Mouse (Mus musculus): ENCODE measurements around the gene Olfr651. TPM values are rescaled to one million over a fixed set of nuclear protein-coding genes. Genes with fewer than 3 reads are reported as not detected.

Gene Olfr651
- not detected for polyA plus RNA-seq (2017; shearing (Covaris generic))

DNA sequence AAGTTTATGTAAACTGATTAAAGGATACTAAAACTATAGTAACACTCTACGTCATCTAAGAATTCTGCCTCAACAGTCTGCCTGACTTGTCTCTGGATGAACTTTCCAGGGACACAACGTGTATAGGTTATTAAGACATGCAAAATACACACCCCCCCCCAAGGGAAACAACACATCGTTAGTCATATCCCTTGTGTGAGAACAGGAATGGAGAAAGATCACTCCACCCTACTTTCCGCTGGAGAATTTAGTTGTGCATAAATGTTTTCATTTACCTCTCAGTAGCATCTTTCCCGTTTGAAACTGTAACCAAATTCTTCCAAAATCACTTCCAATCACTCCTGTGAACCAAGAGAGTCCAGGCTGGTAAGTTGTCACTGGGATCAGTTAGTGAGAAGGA, at the start of gene Olfr651:
Gene Olfr651 (plus strand): TSS at position 301 of the 400 bp plus-strand sequence.

DNA sequence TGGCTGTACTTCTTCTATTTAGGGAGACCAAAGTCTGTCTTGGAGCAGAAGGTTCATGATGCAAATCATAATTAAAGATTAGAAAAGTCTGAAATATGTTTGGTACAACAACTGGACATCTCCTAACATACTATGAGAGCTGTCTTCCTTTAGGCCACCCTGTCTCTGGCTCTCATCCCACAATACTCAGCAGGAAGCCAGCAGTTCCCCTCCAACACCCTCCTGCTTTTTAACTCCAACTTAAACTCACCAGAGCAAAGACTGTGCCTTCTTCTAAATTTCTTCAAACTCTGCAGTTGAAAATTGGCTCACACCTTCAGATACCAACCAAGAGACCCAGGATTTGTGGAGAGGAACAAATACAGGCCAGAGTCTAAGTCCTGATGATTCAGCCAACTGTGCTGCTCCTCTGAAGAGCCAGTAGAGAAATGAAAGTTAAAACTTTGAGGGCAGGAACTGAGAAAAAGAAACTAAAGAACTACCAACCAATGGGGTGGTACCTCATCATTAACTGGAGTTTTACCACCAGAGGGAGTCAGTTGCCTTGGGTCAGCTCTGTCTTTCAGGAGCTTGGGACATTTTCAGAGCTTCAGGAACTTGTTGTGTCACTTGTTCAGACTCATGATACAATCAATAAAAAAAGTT, 42.4 kb upstream of the Olfr651 start, which contains the start of gene Trim30d:
Gene Trim30d (minus strand): TSS at position 429 of the 645 bp plus-strand sequence.

DNA sequence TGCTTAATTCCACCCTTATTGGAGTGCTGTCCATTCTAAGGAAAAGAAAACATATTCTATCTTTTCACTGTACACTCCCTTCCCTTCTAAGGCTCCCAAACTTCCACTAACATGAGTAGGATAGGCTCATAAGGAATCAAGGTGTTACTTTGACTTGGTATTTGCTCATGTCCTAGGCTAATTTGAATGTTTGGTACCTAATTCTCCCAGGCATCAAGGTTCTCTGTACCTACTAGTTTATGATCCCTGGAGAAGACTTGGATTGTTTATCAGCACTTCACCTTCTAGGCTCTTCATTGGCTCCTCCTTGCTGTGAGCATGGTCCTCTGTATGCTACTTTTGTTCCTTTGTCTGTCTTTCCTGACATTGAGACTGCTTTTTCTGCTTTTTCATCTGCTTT, 10.7 kb downstream of the Olfr651 start, which contains the start of gene Olfr652:
Gene Olfr652 (plus strand): TSS at position 301 of the 400 bp plus-strand sequence.

DNA sequence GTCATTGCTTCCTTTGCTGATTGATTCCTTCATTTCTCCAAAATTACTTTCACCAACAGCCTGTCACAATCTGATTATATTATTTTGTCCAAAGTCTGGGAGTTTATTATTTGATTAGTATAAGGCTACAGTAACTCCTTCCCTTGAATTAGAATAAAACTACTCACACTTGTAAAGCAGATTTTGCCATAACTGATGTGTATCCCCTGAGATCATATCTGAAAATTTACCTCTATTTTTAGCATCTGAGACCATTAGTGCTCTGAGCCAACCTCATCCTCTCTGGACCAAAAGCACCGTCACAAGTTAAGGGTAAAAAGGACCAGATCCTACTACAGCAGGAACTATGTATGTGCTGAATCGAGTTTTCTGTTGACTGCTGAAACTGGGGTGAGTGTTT, 27.1 kb downstream of the Olfr651 start, which contains the start of gene Olfr653:
Gene Olfr653 (plus strand): TSS at position 301 of the 400 bp plus-strand sequence.

DNA sequence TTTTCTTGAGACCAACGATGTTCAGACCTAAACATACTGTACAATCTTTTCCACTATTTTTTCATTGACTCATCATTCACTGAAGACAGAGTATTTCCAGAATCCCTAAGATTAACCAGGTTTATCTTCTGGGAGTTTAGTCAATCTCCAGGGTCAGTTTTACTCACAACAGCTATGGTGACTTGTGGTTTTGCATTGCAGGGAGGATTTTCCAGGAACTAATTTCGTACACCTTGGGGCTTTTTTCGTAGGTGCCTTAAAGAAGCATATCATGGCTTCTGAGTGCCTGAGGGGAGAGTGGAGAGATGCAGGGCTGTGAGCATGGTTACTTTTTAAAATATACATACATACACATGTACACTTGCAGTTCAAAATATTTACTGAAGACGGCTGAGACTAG, 36.8 kb downstream of the Olfr651 start, which contains the start of gene Olfr654:
Gene Olfr654 (plus strand): TSS at position 301 of the 400 bp plus-strand sequence.

DNA sequence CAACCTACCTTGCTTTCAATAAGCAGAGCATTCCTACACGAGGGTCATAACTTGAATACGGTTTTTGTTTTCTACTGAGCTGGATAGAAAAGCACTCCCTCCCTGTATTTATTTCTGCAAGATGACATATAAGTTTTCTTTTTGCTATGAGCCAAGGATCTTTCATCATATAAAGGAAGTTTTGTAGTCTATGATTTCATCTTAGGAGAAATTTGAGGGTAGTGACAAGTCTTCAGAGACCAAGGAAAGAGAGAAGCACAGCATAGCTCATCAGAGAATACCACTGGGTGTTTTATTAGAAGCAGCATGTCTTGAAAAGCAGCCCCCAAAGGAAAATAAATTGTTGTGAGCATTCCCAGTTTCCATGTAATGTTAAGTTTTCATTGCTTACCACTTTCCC, 51.7 kb downstream of the Olfr651 start, which contains the start of gene Olfr655:
Gene Olfr655 (minus strand): TSS at position 101 of the 400 bp plus-strand sequence.

Other genes starting within 250 kb of the Olfr651 start
- 143 TPM for gene Trim12a, start 234.7 kb upstream of the Olfr651 start, polyA plus RNA-seq (2017; shearing (Covaris generic))
- 1.1 TPM for gene Trim34b, start 220.7 kb upstream of the Olfr651 start, polyA plus RNA-seq (2017; shearing (Covaris generic))
- 27.4 TPM for gene Trim12c, start 196.8 kb upstream of the Olfr651 start, polyA plus RNA-seq (2017; shearing (Covaris generic))
- 1.3 TPM for gene Trim30b, start 180.2 kb upstream of the Olfr651 start, polyA plus RNA-seq (2017; shearing (Covaris generic))
- 2.7 TPM for gene Trim30c, start 149.3 kb upstream of the Olfr651 start, polyA plus RNA-seq (2017; shearing (Covaris generic))
- 76.5 TPM for gene Trim30a, start 84.9 kb upstream of the Olfr651 start, polyA plus RNA-seq (2017; shearing (Covaris generic))
- gene Trim30d, start 42.3 kb upstream of the Olfr651 start, polyA plus RNA-seq (2017; shearing (Covaris generic)), result 30.9 TPM
- not detected for gene Olfr652, start 10.8 kb downstream of the Olfr651 start, polyA plus RNA-seq (2017; shearing (Covaris generic))
- not detected for gene Olfr653, start 27.2 kb downstream of the Olfr651 start, polyA plus RNA-seq (2017; shearing (Covaris generic))
- not detected for gene Olfr654, start 36.9 kb downstream of the Olfr651 start, polyA plus RNA-seq (2017; shearing (Covaris generic))
- gene Olfr655, start 51.6 kb downstream of the Olfr651 start, polyA plus RNA-seq (2017; shearing (Covaris generic)), result not detected
- gene Olfr656, start 63.8 kb downstream of the Olfr651 start, polyA plus RNA-seq (2017; shearing (Covaris generic)), result not detected
- not detected for gene Olfr657, start 74.7 kb downstream of the Olfr651 start, polyA plus RNA-seq (2017; shearing (Covaris generic))
- not detected for gene Olfr658, start 97.2 kb downstream of the Olfr651 start, polyA plus RNA-seq (2017; shearing (Covaris generic))
- gene Olfr659, start 116.6 kb downstream of the Olfr651 start, polyA plus RNA-seq (2017; shearing (Covaris generic)), result not detected
- gene Olfr661, start 136.4 kb downstream of the Olfr651 start, polyA plus RNA-seq (2017; shearing (Covaris generic)), result not detected
- not detected for gene Usp17le, start 227.3 kb downstream of the Olfr651 start, polyA plus RNA-seq (2017; shearing (Covaris generic))